Mouse (Mus musculus) thymus, adult 2 months (tissue): ENCODE data around the gene Siah3.

ENCODE experiments used
- CTCF ChIP-seq: fragments of 200-500 bp; IDR thresholded peaks from 2 replicates; pipeline ENCODE4 v1.5.1; 2012; ENCODE audit warnings: mild to moderate bottlenecking, control low read depth, low read length, moderate library complexity, borderline replicate concordance; ENCODE audit not compliant: control insufficient read depth, poor library complexity, insufficient read depth; ENCODE audit errors: extremely low read depth
- POLR2A ChIP-seq: fragments of 200-500 bp; IDR thresholded peaks from 2 replicates; pipeline ENCODE4 v1.6.1; 2012; ENCODE audit warnings: mild to moderate bottlenecking, low read length, control low read depth, moderate library complexity; ENCODE audit not compliant: control insufficient read depth, poor library complexity, insufficient read depth; ENCODE audit errors: extremely low read depth

GRCm38 (mm10) chr14:75540216-75540995 lies 84.6 kb downstream of the Siah3 start:
- TF ChIP-seq CTCF: no peak
- no peak for TF ChIP-seq POLR2A
